Mouse (Mus musculus) cerebellum, adult 8-10 months (tissue): ENCODE results near the gene Cdca7l.
"Not testable (repeated sequence)": the region's sequence is repeated elsewhere in the genome, so short reads cannot be mapped to it uniquely, and the experiment has no call there.

Experiments
- DNase-seq: peaks from one replicate; pipeline ENCODE4 v3.0.0; 2022

The Cdca7l gene

DNA sequence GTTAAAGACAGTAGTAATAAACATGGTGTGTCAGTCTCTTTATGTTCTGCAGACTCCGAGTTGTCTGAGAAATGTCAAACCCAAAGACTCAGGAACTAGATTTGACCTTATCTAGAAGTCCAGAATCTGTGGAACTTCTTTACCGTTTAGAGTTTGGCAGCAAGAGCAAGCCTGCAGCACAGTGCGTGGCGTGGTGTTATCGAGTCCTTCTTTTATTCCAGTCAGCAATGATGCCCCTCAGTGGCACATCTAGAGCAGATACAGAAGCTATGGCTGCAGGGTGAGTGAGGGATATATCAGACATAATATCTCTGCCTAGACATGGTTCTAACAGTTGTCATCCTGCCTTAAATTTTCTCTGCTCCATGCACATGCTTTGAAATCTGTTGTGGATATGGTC, 58.6 kb downstream of the Cdca7l start:
- DNase-seq, result no peak

DNA sequence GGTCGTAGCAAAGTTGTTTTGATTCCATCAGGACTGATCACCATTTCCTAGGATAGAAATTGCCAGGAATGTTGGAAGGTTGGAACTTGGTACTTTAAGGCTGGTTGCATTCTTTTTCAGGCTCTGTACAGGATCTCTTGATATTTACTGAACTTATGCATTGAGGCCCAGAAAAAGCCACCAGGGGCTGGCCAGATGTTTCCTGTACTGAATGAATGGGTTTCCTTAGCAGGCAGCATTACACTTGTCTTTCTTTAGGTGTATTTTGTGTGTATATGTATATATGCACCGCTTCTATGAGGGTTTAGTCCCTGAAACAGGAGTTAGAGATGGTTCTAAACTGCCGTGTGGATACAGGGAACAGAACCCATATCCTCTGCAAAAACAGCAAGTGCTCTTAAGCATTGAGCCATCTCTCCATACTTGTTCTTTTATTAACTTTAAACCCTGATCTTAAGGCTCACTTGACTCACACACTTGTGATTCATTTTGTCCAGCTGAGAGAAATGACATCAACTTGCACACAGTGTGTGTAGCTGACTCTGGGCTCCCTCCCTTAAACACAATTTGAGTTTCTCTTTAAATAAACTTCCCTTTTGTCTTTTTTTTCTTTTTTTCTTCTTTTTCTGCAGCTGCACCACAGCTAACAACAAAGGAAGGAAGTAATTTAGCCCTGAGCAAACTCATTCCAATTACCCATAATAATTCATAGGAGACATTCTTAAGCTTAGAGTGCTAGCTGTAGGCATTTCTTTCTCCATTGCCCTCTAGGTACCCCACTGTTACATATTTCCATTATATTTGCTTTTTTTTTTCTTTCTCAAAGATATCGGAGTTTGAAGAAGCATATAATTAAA, 63.8 kb downstream of the Cdca7l start:
- no peak for DNase-seq

DNA sequence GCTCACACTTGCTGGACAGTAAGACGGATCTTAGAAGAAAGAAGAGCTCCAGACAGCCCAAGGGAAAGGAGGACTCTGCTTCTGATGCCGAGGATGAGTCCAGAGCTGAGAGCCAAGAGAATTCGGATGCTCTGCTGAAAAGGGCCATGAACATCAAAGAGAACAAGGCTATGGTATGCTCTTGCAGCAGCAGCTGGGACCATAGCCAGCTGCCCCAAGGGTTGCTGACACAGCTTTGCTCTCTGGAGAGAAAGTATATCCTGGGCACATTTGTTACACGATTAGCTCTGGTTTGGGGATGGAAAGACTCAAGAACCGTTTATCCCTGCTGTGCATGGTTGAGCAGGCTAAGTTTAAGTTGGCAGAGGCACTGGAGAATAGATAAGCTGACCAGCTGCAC, 68.2 kb downstream of the Cdca7l start:
- DNase-seq, result no peak

DNA sequence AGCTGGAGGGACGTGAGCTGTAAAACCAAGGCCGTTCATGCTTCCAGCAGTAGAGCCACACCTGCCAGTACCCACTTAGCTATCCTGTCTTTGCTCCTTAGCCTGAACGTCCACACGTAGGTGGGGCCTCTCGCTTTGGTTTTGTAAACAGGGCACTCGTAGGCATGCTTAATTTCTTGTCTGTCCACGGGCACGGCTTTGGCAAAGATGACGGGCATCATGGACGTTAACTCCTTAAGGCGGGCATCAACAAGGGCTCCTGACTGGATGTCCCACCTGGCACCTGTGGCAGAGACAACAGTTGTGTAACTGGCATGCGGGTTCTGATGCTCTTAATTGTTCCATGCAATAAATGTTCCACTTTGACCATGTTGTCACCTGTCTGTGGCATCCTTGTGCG, 74.3 kb downstream of the Cdca7l start:
- no peak for DNase-seq

DNA sequence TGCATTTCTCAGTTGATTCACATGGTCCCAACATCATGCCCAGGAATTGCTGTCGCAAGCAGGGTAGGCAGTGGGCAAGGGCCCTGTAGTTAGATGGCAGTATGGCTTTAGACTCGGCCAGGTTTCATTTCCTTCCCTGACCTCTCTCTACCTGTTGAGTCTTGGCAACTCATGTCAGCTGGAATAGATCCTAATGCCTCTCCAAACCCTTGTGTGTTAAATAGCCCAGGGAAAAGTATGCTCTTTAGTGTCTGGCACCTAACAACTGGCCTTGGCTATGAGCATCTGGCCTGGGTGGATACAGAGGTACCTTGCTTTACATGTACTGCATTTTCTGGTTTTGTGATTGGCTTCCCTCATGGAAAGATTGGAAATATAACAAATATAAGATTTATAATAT, 80.5 kb downstream of the Cdca7l start:
- DNase-seq, result no peak

DNA sequence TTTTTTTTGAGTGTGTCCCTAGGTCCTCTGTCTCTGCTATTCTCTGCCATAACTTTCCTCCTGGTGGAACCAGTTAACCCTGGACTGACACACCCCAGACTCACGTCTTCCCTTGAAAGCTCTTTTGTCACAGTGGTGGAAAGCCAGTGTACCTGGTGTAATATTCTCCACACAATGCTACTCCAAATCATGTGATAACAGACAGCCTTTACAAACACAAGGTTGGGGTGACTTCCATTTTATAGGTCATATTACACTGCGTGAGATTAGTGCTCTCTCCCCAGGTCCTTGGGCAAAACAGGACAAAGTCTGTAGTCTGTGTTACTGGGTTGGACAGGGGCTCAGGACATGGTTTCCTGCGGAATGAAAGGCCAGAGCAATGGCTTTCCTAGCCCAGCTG, 83.3 kb downstream of the Cdca7l start:
- DNase-seq, result no peak

DNA sequence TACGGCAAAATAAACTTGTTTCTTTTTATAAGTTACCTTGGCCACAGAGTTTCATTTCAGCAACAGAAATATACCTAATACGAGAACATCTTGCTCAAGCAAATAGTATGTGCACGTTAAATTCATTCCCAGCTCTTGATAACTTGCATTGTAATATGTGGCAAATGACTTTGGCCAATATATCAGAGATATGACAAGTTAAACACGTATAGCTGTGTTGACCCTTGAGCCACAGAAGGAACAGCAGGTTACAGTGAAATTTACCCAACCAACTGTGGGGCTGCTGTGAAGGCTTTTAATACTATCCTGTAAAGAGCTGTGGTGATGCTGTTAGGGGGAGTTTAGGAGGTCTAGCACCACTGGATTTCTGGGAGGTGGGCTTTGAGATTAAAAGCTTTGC, 96.7 kb downstream of the Cdca7l start:
- DNase-seq, result not testable (repeated sequence)

DNA sequence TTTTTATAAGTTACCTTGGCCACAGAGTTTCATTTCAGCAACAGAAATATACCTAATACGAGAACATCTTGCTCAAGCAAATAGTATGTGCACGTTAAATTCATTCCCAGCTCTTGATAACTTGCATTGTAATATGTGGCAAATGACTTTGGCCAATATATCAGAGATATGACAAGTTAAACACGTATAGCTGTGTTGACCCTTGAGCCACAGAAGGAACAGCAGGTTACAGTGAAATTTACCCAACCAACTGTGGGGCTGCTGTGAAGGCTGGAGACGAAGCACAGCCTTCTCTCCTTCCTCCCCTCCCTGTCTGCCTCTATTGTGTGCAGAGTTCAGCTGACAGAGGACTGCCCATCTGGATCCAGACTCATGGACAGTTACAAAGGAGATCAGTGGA, 97.3 kb downstream of the Cdca7l start:
- not testable (repeated sequence) for DNase-seq

DNA sequence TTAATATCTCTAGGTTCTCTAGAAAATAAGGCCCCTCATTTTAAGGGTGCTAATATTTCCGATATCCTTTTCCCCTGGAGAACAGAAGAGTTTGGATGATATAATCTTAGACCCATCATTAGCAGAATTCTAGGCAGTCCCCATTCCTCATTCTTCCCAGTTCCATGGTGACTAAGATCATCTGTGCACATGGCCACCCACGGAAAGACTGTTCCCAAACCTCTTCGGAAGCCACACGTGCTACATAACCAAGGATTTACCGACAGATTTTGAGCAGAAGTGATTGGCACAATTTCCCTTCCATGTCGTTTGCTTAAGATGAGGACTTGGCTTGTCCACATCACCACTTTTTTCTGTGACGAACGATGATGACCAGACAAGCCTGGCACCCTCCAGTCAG, 99.6 kb downstream of the Cdca7l start:
- DNase-seq, result no peak

DNA sequence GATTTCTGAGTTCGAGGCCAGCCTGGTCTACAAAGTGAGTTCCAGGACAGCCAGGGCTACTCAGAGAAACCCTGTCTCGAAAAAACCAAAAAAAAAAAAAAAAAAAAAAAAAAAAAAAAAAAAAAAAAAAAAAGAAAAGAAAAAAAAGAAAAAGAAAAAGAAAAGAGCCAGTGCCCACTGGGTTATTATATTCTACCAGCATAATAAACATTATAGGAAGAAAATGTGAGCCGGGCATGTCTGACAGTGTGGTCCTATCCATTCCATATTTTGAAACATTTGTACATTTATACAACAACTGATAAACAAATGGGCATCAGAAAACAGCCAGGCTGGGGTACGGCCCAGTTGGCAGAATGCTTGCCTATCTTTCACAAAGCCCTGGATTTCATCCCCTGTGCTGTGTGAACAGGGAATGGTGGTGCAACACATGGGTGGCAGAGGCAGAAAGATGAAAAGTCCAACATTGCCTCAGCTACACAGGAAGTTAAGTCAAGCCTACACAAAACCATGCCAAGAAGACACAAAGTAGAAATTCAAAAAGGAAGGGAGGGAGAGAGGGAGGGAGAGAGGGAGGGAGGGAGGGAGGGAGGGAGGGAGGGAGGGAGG, 101.2 kb downstream of the Cdca7l start:
- DNase-seq, result not testable (repeated sequence)

DNA sequence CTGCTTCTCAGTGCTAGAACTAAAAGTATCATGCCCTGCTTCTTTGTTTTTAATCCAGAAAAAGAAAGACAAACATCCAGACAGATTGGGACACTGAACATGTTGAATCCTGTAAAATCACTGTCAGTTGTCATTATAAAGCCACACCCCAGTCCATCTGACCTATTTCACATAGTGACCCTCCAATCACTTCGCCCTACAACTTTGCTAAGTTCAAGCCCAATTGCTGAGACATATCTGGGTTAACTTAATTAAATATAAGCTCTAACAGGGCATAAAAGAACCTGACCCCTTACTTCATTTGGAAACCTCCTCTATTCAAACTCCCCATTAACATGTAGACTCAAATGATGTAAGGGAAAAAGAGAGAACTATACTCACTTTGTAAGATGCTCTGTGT, 107.3 kb downstream of the Cdca7l start:
- DNase-seq, result no peak

DNA sequence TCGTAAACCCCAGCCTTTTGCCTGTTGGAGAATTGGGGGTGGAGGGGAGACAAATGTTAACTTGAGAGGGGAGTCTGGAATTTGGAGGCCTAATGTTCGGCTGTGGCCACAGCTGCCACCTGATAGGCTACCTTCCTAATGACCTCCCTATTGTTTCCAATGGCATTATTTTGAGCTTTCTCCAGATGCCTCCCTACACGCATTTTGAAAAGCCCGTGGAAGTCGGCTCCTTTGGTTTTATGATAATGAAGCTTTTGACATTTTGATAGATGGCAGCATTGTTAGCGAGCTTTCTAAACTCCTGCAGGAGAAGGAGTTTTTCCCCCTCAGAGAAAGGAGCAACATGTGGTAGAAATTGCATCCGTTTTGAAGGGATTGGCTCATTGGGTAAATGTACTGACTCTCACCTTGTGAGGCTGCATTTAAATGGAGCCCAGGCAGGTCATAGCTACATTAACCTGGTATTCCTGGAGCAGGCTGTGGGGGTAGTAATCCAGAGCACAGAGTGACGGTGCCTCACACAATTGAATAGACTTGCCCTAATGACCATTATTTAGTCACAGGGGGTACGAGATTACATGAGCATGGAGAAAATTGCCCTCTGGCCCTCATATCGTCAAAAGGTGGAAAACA, 110.6 kb downstream of the Cdca7l start:
- DNase-seq, result no peak

DNA sequence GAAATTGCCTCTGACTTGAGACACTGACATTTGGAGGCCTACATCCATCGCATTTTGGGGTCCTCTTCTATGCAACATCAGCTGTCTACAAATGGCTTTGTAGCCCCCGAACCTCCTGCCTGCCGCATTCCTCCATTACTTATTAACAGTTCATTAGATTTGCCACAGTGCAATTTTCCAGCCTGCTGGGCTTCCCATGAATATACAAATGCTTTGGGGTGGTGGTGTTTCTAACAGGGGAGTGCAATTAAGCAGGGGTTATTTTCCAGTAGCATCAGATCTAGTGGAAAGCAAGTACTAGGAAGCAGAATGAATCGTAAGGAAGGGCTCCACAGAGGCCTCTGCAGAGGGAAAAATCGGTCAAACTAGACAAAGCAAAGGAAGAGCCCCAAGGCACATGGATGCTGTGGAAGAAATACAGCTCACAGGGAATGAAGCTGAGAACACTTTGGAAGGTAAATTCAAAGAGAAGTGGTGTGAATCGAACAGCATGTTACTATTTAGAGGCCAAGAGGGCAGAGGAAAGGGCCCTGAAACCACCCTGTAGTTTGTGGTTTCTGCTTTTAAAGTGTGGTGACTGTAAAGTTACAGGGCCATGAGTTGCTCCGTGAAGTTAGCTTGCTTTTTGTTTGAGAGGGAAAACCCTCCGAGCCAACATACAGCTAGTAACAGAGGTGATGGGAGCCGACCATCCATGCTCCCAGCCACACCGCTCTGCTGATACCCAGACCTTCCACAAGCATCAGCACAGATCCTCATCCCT, 111.9 kb downstream of the Cdca7l start:
- no peak for DNase-seq
